ENCODE assay signal across 20 mouse cellular contexts in the genomic region with DNA sequence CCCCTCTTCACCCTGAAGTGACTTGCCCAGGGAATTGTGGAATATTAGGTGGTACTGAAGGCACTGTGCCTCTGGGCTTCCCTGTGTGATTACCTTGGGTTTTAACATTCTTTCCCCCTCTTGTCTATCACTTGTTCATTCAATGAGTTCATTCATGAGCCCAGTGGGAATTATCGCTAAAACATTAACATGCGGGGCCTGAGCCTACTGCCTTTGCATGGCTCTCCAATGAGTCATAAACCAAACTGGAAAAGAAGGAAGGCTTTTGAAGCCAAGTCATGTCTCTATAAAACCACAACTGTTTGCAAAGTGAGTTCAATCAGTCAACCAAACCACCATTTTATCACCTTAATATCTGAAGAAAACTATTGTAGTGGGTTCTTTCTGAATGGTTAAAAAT.
DNase-seq lines count a peak whose midpoint lies in the region; ATAC-seq and TF ChIP-seq lines count a peak whose summit lies in the region.
"Had no signal": no experiment of that assay in that cellular context is flagged by ENCODE, and none has a peak within 500 bp of the region (broad histone marks: within the 10 kb centered on the region; RNA-seq: fewer than 3 reads in every experiment).

No protein-coding gene starts in this region.

- TF ChIP-seq EP300 in stomach, postnatal 0 days (optimal IDR thresholded peaks at IDR 0.05) = no peak

- WGBS in limb, embryonic 13.5 days = 58% methylated on average over 2 of the region's 2 CpGs
- WGBS in limb, embryonic 10.5 days = 96% methylated on average over 2 of the region's 2 CpGs
- WGBS in stomach, postnatal 0 days = 39% methylated on average over 2 of the region's 2 CpGs
- WGBS in forebrain, embryonic 11.5 days = 83% methylated on average over 2 of the region's 2 CpGs
- 91% methylated on average over 2 of the region's 2 CpGs for WGBS in hindbrain, embryonic 12.5 days

- H3K4me2 ChIP-seq in limb, embryonic 13.5 days (replicated peaks) = no peak overlapping the region
- no peak overlapping the region for H3K4me2 ChIP-seq in stomach, postnatal 0 days (replicated peaks; ENCODE audit: low read depth)
- no peak overlapping the region for H3K4me2 ChIP-seq in forebrain, embryonic 11.5 days (ENCODE audit: low read depth, low read length, severe bottlenecking)
- H3K4me2 ChIP-seq in hindbrain, embryonic 12.5 days (replicated peaks) = no peak overlapping the region
- H3K4me2 ChIP-seq: forebrain, embryonic 13.5 days; heart, embryonic 11.5 days; hindbrain, embryonic 13.5 days; liver, embryonic 12.5 days; midbrain, embryonic 11.5 days had no signal

- H3K9me3 ChIP-seq in limb, embryonic 13.5 days = no peaks in the 10 kb centered on the region
- H3K9me3 ChIP-seq in limb, embryonic 10.5 days (replicated peaks) = no peaks in the 10 kb centered on the region
- H3K9me3 ChIP-seq in stomach, postnatal 0 days (ENCODE audit: control insufficient read depth, low read length) = no peaks in the 10 kb centered on the region
- H3K9me3 ChIP-seq in forebrain, embryonic 11.5 days (ENCODE audit: control insufficient read depth, low read length) = no peaks in the 10 kb centered on the region
- no peaks in the 10 kb centered on the region for H3K9me3 ChIP-seq in hindbrain, embryonic 12.5 days (replicated peaks)
- H3K9me3 ChIP-seq: forebrain, embryonic 13.5 days; hindbrain, embryonic 13.5 days; liver, embryonic 12.5 days had no signal

- 0 out of 2 replicates have a peak, but pooled peaks cover 5% of the 10 kb centered on the region for H3K4me1 ChIP-seq in limb, embryonic 13.5 days
- H3K4me1 ChIP-seq in limb, embryonic 10.5 days = no peaks in the 10 kb centered on the region
- H3K4me1 ChIP-seq in brown adipose tissue, adult 24 weeks (ENCODE audit: control insufficient read depth, insufficient read depth, insufficient read length, low read length) = no peaks in the 10 kb centered on the region
- H3K4me1 ChIP-seq in stomach, postnatal 0 days (replicated peaks; ENCODE audit: control insufficient read depth, insufficient read depth) = peaks cover 3% of the 10 kb centered on the region; the same call in 1 of the 2 replicates
- H3K4me1 ChIP-seq in forebrain, embryonic 11.5 days (replicated peaks; ENCODE audit: control insufficient read depth, insufficient read depth, low read length) = no peaks in the 10 kb centered on the region
- no peaks in the 10 kb centered on the region for H3K4me1 ChIP-seq in hindbrain, embryonic 12.5 days
- H3K4me1 ChIP-seq: forebrain, embryonic 13.5 days; hindbrain, embryonic 13.5 days; liver, embryonic 12.5 days had no signal

- no peak overlapping the region for H3K9ac ChIP-seq in limb, embryonic 13.5 days
- H3K9ac ChIP-seq in stomach, postnatal 0 days (ENCODE audit: low read length) = no peak overlapping the region
- no peak overlapping the region for H3K9ac ChIP-seq in forebrain, embryonic 11.5 days (ENCODE audit: low read length)
- no peak overlapping the region for H3K9ac ChIP-seq in hindbrain, embryonic 12.5 days
- H3K9ac ChIP-seq: forebrain, embryonic 13.5 days; hindbrain, embryonic 13.5 days; liver, embryonic 12.5 days had no signal

- 0 out of 2 replicates have a peak, but pooled peaks have one; percentile 57 for ATAC-seq in limb, embryonic 13.5 days (ENCODE audit: low FRiP score, low read depth)
- 0 out of 2 replicates have a peak, but pooled peaks have one; percentile 42 for ATAC-seq in stomach, postnatal 0 days (ENCODE audit: low FRiP score, low TSS enrichment)
- ATAC-seq in forebrain, embryonic 11.5 days (replicated peaks; ENCODE audit: low FRiP score) = no peak
- ATAC-seq in hindbrain, embryonic 12.5 days (ENCODE audit: low FRiP score) = no peak
- ATAC-seq: forebrain, embryonic 13.5 days; liver, embryonic 12.5 days had no signal

- no peak overlapping the region for H3K27ac ChIP-seq in limb, embryonic 13.5 days
- H3K27ac ChIP-seq in limb, embryonic 10.5 days = no peak overlapping the region
- peak overlapping the region; percentile 54; the same call in 1 of the 2 replicates for H3K27ac ChIP-seq in brown adipose tissue, adult 24 weeks (replicated peaks; ENCODE audit: low read depth, low read length)
- H3K27ac ChIP-seq in stomach, postnatal 0 days (replicated peaks) = no peak overlapping the region
- no peak overlapping the region for H3K27ac ChIP-seq in forebrain, embryonic 11.5 days (ENCODE audit: low read depth, low read length)
- H3K27ac ChIP-seq in hindbrain, embryonic 12.5 days = no peak overlapping the region
- H3K27ac ChIP-seq: forebrain, embryonic 13.5 days; hindbrain, embryonic 13.5 days; kidney, postnatal 0 days; liver, embryonic 12.5 days had no signal

- no peak for TF ChIP-seq CTCF in stomach, postnatal 0 days (IDR thresholded peaks at IDR 0.05; ENCODE audit: low read depth)

- no peaks in the 10 kb centered on the region for H3K27me3 ChIP-seq in limb, embryonic 13.5 days
- no peaks in the 10 kb centered on the region for H3K27me3 ChIP-seq in limb, embryonic 10.5 days (ENCODE audit: low read depth, poor library complexity, severe bottlenecking)
- H3K27me3 ChIP-seq in stomach, postnatal 0 days (ENCODE audit: control insufficient read depth, insufficient read depth, low read length) = no peaks in the 10 kb centered on the region
- no peaks in the 10 kb centered on the region for H3K27me3 ChIP-seq in forebrain, embryonic 11.5 days (ENCODE audit: control insufficient read depth, insufficient read depth, low read length)
- no peaks in the 10 kb centered on the region for H3K27me3 ChIP-seq in hindbrain, embryonic 12.5 days
- H3K27me3 ChIP-seq: forebrain, embryonic 13.5 days; hindbrain, embryonic 13.5 days; liver, embryonic 12.5 days had no signal

- no peak overlapping the region for H3K4me3 ChIP-seq in limb, embryonic 13.5 days
- H3K4me3 ChIP-seq in limb, embryonic 10.5 days = no peak overlapping the region
- H3K4me3 ChIP-seq in brown adipose tissue, adult 24 weeks (ENCODE audit: insufficient read depth, low read depth, low read length) = no peak overlapping the region
- H3K4me3 ChIP-seq in stomach, postnatal 0 days (ENCODE audit: low read depth, low read length) = no peak overlapping the region
- H3K4me3 ChIP-seq in forebrain, embryonic 11.5 days (ENCODE audit: low read depth, low read length) = no peak overlapping the region
- no peak overlapping the region for H3K4me3 ChIP-seq in hindbrain, embryonic 12.5 days
- H3K4me3 ChIP-seq: forebrain, embryonic 13.5 days; hindbrain, embryonic 13.5 days; liver, embryonic 12.5 days had no signal

- no peaks in the 10 kb centered on the region for H3K36me3 ChIP-seq in limb, embryonic 13.5 days
- no peaks in the 10 kb centered on the region for H3K36me3 ChIP-seq in limb, embryonic 10.5 days
- no peaks in the 10 kb centered on the region for H3K36me3 ChIP-seq in stomach, postnatal 0 days (ENCODE audit: control insufficient read depth, insufficient read depth, low read length)
- H3K36me3 ChIP-seq in forebrain, embryonic 11.5 days (ENCODE audit: control insufficient read depth, insufficient read depth, low read length) = no peaks in the 10 kb centered on the region
- no peaks in the 10 kb centered on the region for H3K36me3 ChIP-seq in hindbrain, embryonic 12.5 days
- H3K36me3 ChIP-seq: hindbrain, embryonic 13.5 days; liver, embryonic 12.5 days had no signal

- peak; percentile 56 for DNase-seq in gastrocnemius, adult 18-20 months (ENCODE audit: low spot score)
- DNase-seq in gastrocnemius, adult 8-10 months (ENCODE audit: low spot score in 2 of 2) = no peak
- no peak for DNase-seq in limb, embryonic 10.5 days (ENCODE audit: low spot score)
- no peak for DNase-seq in stomach, postnatal 0 days (ENCODE audit: low spot score)
- DNase-seq in forebrain, embryonic 11.5 days (ENCODE audit: low spot score) = no peak
- DNase-seq: adrenal gland, postnatal 14 days; B cell, adult 2 months; cerebellum, adult 8-10 months; cerebellum, postnatal 36 days; kidney, adult 2 months; lung, postnatal 10 days had no signal

Comparison
In these comparisons a context has a peak if more than half of its experiments do, and no peak if none do; other contexts are left out.
1. ATAC-seq: peak in limb, embryonic 13.5 days (single experiment) and stomach, postnatal 0 days (single experiment); none in forebrain, embryonic 11.5 days (single experiment) and hindbrain, embryonic 12.5 days (single experiment).